Mouse (Mus musculus) E14TG2a.4 (cell line): ENCODE measurements around the gene Cdh23.
"Not testable (repeated sequence)": the region's sequence is repeated elsewhere in the genome, so short reads cannot be mapped to it uniquely, and the experiment has no call there.

Experiments used
- CTCF ChIP-seq: conservative IDR thresholded peaks from 2 replicates; pipeline ENCODE4 v1.5.1; 2014; ENCODE audit warnings: low read length
- NANOG ChIP-seq: IDR thresholded peaks from 2 replicates; pipeline ENCODE4 v1.6.1; 2014; ENCODE audit warnings: borderline replicate concordance, low read length, mixed read lengths
- POU5F1 ChIP-seq: IDR thresholded peaks from 2 replicates; pipeline ENCODE4 v1.6.1; 2014; ENCODE audit warnings: low read length, borderline replicate concordance

DNA sequence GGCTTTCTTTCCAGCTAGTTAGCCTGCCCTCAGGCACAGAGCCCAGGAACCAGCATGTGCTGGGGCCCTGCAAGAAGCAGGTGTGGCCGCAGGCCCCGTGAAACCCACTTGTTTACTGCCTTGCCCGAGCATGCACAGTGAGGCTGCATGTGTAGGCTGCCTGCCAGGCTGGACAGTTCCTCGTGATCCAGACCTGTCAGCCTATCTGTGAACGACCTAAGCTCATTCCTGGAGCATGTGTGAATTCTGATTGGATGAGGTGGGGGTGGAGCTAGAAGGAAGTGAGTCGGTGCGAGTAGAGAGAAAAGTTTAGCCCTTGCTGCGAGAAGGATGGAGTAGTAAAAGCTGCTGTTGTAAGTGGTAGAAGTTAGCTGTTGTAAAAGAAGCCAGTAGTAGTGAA lies 16.0 kb upstream of the Cdh23 start:
- not testable (repeated sequence) for TF ChIP-seq CTCF, POU5F1, NANOG
